Mouse (Mus musculus) ovary, postnatal 14 days (tissue): ENCODE data around the gene Ltv1.

Source experiments
- DNase-seq: peaks from one replicate; pipeline ENCODE4 v3.0.0; 2022; ENCODE audit warnings: low spot score

Gene Ltv1

DNA sequence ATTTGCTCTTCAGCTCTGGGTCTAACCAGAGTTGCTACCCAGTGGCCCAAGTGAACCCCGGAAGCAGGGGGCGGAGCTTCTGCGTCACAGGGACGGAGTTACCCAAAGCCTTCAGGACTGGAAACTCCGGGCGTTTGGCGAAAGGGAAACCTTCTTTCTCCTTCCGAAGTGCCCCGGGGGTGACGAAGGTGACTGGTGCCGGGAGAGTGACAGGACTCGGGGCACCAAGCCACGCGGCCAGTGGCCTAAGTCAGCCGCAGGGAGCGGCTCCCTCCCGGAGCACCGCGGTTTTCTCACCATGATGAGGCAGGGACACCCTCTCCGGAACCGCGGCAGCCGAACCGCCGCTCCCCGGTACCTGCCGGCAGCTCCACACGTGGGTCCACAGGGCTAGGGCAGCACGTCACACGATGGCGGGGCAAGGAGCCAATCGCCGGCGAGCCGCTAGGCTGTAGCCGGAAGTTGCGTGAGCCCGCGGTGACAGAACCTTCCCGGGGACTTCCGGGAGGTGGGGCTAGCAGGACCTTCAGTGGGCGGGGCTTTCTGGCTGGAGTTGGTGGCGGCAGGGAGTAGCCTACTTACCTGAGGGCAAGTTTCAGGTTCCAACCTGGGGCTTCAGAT lies at the start of gene Ltv1:
Gene Ltv1 (minus strand): TSS at position 438 of the 621 bp plus-strand sequence.
- DNase-seq, result peak; percentile 93

DNA sequence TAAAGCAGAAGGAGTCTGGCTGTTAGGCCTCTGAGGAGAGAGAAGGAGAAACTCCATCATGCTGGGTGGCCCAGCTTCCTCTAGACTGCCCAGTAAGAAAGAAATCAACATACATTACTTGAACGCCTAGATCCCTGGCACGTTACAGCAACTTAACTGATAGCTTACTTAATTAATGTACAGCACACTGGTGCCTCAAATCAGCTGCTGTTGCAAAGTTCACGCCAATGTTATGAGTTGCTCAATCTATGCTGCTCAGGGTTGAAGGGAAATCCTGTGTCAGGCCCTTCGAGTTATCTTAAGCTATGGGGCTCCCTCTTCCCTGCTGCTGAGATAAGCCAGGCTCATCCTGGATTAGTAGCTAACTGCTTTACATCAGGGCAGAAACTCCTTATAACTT lies 47.5 kb upstream of the Ltv1 start:
- no peak for DNase-seq

DNA sequence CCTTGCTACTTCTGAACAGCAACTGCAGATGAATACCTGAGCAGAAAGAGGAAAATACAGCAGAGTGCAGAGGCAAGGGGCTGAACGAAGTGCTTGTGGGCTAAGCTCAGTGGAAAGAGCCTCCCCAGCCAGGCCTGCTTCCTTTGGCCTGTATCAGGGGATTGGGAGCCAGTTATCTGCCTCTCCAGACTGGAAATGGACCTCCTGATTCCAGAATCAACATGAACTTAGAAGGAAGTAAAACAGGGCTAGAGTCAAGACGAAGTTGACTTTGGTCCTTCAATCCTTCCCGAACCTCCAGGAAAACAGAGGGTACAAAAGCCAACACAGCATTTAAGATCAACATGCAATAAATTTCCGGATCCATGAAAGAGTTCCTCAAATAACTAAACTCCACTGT lies 45.2 kb upstream of the Ltv1 start:
- no peak for DNase-seq

DNA sequence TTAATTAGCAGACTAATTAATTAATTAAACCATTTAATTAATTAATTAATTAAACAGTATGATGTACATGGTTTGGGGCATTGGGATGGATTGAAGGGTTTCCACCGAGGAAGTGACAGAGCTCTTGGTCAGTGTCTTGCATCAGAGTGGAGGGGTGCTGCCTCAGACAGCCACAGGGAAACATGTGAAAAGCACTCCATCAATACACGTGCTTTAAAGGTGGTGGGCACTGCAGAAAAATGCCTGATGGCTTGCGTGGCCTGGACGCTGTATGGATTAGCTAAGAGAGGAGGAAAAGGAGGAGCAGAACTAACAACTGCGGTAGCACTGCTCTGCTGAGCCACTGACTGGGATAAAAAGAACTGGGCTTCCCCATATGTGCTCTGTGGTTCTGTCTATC lies 43.9 kb upstream of the Ltv1 start:
- DNase-seq, result no peak

DNA sequence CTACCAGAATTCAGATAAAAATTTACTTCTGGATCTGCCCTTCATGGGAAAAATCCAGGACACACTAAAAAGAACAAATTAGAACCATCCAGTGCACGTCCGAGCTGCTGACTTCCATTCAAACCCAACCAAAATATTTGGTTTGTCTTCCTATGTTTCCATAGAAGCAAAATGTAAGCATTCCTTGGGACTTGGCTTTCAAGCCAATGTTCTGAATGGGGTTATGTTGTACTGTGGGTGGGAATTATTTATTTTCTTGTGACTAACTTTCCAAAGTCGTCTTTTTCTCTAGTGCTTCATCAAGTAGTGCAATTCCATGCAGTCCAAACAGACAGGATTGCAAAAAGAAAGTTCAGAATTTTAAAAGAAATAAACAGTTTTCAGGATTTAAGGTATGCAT lies 41.5 kb upstream of the Ltv1 start:
- DNase-seq, result no peak

DNA sequence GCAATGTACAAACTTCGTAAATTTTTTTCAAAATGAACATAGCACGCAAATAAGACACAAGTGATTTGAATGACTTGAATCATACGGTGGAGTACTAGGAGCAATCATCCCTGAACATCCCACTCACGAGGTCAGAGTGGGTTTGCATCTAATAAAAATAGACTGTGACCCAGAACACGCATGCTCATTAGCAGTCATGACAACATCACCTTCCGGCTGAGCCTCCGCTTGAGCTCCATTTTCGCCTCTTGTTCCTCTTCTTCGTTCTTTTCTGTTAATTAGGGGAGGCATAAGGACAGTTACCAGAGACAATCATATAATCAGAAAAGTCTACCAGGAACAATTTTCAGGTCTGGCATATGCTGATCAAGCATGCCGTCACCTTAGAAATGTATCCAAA lies 41.0 kb upstream of the Ltv1 start:
- no peak for DNase-seq

DNA sequence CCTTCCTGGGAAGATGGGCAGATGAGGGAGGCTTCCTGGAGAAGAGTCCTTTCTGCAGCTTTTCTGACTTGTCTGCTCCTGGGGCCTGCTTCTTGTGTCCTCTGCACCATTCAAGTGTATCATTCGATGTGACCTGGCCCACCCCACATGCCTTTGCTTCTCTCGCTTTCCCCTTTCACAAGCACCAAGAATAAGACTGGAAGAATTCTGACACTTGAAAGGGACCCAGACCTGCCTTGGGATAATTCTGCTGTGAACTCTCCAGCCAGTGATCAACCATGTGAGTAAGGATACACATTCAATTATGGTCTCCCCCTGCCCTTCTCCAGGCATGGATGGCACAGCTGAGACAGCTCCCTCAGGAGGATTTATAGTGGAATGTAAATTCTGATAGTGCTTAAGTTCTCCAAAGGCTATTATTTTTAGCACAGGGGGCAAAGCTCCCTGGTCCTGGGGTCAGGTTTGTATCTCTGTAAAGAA lies 40.2 kb upstream of the Ltv1 start:
- DNase-seq, result no peak

DNA sequence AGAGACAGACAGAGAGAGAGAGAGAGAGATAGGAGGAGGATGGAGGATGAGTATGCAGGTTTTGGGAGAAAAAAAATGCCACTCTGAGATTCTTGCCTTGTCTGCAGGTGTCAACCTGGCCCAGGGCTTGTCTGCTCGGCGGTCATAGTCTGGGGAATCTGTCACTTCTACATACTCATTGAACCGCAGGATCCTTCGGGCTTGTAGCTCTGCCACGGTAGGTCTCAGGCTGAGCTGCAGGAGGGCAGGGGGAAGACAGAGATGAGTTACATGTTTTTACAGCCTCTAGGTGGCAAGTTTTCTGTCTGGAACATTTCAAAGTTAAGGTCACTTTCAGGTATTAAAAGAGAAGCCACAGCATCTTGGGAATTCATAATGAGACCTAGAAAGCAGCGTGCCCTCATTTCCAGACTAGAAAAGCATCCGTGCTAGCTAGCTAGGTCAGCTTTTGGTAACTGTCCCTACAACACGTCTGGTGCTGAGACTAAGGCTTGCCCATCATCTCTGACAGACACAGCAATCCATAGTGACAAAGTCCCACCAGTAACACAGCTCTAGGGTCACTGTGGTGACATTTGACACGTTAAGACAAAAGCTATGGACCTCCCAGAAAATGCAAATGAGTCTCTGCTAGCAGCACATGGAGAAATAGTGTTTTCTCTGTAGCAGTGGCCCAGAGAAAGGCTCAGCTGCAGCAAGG lies 39.6 kb upstream of the Ltv1 start:
- DNase-seq, result no peak

DNA sequence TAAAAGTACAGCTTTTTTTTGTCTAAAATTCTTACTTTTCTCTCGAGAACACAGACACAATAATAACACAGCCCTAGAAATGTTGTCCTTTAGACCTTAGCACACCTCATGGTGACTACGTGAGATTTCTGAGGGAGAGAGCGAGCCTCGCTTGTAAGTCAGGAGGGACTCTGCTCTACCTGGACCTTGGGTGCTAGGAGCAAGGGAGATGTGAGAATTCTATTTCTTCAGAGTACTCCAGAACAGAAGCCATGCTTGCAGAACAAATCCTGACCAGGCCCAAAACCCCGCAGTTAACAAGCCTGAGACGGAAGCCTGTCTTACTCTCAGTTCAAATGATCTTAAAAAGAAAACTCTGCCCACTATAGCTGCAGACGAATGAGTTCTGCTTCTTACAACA lies 37.7 kb upstream of the Ltv1 start:
- no peak for DNase-seq

DNA sequence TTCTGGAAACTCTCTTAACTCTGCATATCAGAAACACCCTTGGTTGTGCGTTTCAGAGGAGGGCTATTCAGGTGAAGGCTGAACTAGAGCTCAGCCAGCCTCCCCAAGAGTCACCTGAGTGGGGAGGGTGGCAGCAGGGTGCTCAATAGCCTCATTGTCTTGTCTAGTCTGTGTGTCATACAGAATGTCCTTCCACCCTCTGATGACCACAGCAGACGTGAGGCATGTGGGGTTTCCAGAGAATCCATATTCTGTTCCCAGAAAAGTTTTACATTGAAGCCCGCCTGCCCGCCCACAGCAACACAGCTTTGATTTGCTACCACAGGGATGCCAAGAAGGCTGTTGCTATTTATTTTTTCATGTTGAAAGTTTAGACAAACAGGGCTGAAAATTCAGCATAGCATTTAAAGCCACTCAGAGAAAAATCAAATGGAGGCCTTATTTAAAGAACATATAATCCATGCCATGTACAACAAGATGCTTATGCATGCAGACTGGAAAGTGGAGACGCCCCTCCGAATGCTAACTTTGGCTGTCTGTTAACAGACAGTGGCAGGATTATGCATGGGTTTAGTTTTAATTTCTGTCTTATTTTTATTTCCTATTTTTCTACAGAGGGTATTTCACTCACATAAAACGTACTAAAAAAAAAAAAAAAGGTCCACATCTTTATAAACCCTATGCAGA lies 32.6 kb upstream of the Ltv1 start:
- no peak for DNase-seq

DNA sequence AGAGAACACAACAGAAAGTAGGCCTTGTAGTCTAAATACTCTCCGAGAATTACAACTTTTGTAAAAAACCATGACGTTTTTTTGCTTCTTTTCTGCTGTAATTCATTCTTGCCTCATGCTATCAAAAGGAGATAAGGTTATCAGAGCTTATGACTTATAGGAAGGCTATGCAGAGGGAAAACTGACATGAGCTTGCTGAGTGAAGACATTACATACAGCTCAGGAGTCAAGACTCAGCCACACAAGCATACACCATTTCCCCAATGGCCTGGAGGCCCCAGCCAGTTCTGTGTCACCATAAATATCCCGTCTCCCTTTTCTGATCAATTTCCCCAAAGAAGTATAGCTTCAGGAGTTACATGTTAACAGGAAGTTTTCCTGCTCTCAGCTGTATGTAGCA lies 29.2 kb upstream of the Ltv1 start:
- no peak for DNase-seq

DNA sequence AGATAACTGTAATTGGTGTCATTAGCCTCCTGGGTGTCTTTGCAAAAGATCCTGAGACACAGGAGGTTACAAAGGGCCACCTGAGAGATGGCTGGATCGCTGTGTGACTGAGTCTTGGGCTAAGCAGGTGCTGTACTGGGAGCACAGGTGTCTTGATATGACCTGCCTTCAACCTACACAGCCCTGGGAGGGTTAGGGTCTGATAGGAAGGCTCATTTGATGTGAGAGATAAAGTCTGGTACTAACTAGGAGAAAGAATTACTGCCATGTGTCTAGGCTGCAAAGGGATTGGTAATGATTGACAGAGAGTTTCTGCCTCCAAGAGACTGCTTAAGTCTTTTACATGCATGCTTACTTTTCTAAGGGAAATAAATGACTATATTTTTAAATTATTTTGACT lies 27.1 kb upstream of the Ltv1 start:
- DNase-seq, result no peak

DNA sequence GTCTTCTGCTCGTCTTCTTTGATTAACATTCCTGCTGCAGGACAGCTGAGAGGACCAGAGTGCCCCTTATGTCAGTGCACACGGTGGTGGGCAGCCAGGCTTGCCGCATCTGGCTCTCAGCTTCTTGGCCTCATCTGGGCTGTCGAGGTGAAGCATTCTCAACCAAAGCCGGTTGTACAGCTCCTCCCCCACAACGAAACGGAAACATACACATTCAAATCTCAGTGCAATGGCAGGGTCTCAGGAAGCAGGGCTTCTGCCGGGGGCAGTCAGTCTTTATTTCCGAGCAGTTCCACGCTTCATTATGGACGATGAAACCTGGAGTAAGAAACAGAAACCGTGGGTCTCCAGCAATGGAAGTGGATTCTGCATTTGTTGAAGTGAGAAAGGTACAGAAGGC lies 21.0 kb upstream of the Ltv1 start:
- no peak for DNase-seq

DNA sequence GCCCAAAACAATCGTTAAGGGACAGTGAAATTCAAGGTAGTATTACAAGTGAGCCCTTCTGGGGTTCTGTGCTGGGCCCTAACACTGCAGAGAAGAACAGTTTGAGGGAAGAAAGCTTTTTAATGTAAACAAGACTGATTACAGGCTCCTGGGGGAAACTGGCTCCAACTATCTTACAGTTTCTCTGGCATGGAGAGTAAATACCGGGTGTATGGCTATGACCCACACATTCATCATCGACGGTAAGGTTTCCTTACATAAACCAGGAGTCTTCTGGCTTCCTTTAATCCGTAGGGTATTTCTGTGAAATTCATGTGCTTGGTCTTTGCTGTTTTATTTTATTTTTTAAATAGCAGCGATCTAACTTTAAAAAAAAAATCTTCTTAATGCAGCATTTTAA lies 19.9 kb upstream of the Ltv1 start:
- DNase-seq, result no peak

DNA sequence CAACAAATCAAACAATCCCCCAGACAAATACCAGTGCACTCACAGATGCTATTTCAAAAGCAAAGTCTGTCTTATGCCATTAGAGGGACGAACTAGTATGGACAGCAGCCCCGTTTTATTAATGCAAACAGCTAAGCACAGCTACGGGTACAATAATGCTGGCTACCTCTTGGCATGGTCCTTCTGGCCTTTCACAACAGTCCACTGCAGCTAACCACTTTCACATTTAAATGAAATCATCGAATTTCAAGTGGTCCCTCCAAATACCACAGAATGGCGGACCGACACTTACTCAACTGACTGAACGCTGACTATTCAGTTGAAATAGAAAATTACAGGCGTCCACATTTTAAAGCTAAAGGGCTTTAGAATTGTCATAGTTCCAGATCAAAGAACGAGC lies 19.4 kb upstream of the Ltv1 start:
- DNase-seq, result no peak

DNA sequence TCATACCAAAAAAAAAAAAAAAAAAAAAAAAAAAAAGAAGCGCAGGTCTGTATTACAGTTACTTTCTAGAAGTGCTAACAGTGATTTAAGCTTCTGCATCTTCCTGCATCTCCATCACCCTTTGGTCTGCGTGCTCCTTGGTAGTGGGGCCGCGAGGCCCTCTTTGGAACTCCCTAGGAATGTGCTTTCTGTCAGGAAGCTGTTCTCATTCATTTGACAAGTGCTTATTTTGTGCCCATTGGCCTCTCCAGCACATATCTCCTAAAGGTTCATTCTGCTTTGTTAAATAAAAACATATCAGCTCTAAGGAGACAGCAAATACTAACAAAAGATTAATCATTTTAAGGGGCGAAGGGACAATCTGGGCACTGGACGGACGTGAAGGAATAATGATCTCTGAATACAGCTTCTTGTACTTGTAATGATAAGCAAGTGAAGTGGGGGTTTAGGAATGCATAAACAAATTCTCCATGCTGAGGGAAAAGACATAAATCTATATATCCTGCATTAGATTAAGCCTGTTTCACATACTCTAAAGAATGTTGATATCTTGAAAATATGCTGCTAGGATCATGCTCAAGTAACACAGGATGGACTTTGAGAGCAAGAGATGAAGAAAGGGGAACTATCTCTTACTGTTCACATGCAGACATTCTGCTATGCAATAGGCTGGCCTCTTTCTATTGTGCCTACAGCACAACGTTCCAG lies 17.1 kb upstream of the Ltv1 start:
- no peak for DNase-seq

DNA sequence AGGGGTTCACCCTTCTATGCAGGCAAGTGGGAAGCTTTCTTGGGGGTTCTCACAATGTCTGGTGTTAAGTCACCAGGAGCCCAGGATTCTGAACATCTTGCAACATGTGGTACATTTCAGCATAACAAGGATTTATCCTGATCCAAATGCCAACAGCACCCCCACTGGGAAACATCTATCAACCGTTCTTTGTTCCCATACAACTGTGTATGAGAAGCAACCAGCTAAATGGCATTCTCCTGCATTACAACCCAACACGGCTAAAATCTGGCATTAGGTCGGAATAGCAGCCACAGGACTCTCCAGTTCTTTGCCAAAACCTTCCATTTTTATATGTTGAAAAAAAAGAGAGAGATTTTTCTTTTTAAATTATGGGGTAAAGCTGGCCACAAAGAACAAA lies 16.5 kb upstream of the Ltv1 start:
- DNase-seq, result no peak

DNA sequence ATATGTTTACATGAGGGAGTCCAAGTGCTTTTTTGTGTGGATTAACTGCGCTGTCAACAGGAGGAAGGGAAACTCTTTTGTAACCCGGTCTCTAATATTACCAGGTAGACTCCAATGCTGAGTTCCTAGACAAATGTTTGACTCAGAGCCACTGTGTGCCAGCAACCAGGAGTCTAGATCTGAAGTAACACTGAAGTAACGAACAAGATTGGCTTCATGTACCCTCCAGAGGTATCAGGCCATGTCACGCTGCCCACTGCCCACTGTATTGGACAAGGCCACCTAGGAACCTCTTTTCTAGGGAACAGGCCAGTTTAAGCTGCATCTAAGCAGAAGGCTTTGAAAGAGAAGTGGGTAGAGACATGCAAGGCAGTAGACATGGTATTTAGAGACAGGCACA lies 16.1 kb upstream of the Ltv1 start:
- no peak for DNase-seq

DNA sequence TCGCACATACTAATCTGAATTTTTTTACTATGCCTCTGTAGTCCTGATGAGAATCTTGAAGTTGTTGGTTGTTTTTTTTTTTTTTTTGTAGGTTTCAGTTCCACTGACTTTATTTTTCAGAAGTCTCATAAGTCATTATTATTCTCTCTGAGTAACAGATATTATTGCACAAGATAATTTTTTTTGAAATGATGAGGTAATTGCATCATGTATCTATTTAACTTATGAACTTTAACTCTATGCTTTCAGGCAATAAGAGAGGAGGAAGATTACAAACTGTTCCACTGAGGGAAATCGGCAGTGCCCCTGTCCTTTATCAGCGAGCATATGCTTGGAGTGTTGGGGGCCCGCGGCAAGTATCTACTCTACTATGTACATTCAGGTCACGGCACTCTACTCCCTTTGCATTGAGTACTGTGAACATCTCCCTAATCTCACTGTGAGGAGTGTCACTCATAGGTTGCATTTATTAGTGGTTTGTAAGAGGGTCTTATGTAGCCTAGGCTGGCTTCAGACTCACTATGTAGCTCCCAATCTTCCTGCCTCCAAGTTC lies 8.8 kb upstream of the Ltv1 start:
- DNase-seq, result no peak

DNA sequence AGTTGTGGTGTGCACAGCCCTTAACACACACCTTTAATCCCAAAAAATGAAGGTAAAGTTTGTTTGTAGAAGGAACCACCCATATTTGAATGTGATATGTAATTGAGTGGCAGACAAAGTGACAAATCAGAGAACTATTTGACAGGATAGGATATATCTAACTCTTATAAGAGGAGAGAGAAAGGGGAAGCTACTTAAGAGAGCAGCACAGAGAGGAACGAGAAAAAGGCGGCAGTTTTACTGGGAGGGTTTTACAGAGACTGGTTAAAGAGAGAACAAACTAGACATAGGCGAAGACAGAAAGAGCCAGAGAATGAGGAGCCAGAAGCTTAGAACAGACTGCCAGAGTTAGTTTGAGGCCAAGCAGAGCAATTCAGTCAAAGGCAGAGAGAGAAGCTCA lies 7.9 kb upstream of the Ltv1 start:
- no peak for DNase-seq

DNA sequence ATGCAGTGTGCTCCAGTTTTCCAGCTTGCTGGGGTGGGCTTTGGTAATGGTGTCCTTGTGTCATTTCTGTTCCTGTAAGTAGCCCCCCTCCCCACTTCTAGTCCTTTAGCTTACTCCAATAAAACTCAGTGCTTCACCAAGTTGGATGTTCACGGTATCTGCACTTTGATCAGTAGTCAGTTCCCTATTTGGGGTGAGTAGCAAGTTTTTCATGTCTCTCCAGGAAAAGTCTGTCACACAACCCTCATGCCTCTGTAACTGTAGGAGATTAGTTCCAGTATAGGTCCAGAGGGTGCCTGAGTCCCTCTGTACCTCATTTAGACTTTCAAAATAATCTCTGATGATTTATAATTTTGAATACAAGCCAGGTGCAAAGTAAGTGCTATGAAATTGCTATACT lies 6.3 kb upstream of the Ltv1 start:
- no peak for DNase-seq

DNA sequence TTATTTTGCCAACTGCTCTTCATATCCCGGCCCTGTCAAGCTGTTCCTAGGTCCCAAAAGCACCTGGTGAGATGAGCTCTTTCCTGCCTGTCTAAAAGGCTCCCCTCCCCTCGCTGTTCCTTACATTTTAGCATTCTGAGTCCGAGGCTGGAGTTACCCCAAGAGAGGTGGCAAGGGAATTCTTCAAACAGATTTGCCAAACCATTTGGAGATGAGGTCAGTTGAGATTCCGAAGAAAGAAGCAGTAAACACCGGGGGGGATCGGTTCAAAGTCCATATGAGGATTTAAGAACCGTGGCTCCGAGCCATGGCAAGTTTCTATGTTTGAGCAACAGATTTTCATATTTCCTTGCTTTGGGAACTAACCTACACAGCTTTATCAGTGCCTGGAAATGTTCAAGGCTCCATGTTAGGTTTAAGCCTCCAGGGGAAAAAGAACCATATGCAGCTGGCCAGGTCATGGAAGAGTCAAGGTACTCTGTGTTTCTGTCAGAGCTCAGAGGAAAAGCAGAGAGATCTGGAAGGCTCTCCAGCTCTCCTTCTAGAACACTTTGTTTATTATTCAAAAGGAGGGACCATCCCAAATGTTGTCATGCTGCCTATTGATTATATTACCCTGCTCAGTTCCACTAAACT lies 4.0 kb upstream of the Ltv1 start:
- no peak for DNase-seq
